Mouse (Mus musculus): ENCODE data around the gene Hectd3. TPM values are rescaled to one million over a fixed set of nuclear protein-coding genes. Genes with fewer than 3 reads are reported as not detected.
A peak's percentile ranks its signal among the peaks of the same experiment; 100 is the strongest.

Gene Hectd3
- polyA plus RNA-seq, 1 experiment: 51.9 TPM

DNA sequence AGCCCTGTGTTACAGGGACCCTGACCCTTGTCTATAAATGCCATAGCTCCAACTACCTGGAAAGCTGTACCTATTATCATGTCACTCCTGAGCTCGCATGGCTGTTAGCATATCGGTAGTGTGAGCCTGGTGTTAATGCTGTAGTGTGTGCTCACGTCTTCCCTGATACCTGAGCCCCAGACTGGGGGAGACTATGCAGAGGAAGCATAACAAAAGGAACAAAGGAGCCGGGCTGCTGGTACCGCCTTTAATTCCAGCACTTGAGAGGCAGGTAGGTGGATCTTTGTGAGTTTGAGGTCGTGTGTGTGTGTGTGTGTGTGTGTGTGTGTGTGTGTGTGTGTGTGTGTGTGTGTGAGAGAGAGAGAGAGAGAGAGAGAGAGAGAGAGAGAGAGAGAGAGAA, 5.4 kb upstream of the Hectd3 start:
- no peaks in the 10 kb centered on the region for H3K36me3 ChIP-seq (ENCODE audit: control insufficient read depth, insufficient read depth, low read length)
- TF ChIP-seq CTCF (conservative IDR thresholded peaks at IDR 0.05; ENCODE audit: insufficient read depth, insufficient read length, low read depth, low read length) (no peak), POLR2A (IDR thresholded peaks at IDR 0.05; ENCODE audit: low read depth, low read length) (no peak)
- DNase-seq: no peak
- no peaks in the 10 kb centered on the region for H3K27me3 ChIP-seq (replicated peaks; ENCODE audit: control insufficient read depth, insufficient read depth, low read length)
- 73% methylated on average over 6 of the region's 6 CpGs for WGBS
- H3K27ac ChIP-seq (ENCODE audit: insufficient read depth, low read depth, low read length): no peak overlapping the region
- H3K4me3 ChIP-seq (ENCODE audit: insufficient read depth, low read depth, low read length): no peak overlapping the region
- H3K4me1 ChIP-seq (ENCODE audit: control insufficient read depth, insufficient read depth, low read length): peaks cover 7% of the 10 kb centered on the region; the same call in 1 of the 2 replicates

DNA sequence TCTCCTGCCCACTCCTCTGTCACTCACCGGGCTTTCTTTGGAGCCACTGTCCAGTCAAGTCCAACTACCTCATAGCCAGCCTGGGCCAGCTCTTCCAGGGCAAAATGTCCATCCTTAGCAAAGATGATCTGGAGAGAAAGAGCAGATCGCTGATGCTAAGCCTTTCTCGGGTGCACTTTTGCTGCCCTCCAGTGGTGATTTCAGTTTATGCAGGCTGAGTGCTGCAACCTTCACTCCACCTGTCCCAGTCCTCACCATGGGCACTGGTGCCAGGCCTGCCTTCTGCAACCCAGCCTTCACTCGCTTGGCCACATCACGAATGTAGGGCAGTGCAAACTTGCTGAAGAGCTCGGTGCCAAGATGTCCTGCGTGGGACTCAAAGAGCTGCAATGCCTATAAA, 3.8 kb upstream of the Hectd3 start:
- Histone ChIP-seq H3K27me3 (replicated peaks; ENCODE audit: control insufficient read depth, insufficient read depth, low read length) (no peaks in the 10 kb centered on the region), H3K36me3 (ENCODE audit: control insufficient read depth, insufficient read depth, low read length) (no peaks in the 10 kb centered on the region), H3K4me1 (ENCODE audit: control insufficient read depth, insufficient read depth, low read length) (peaks cover 13% of the 10 kb centered on the region; the same call in 1 of the 2 replicates), H3K27ac (ENCODE audit: insufficient read depth, low read depth, low read length) (no peak overlapping the region), H3K4me3 (ENCODE audit: insufficient read depth, low read depth, low read length) (no peak overlapping the region)
- 5% methylated on average over 7 of the region's 7 CpGs for WGBS
- DNase-seq: peak; percentile 86
- TF ChIP-seq POLR2A (IDR thresholded peaks at IDR 0.05; ENCODE audit: low read depth, low read length) (no peak), CTCF (conservative IDR thresholded peaks at IDR 0.05; ENCODE audit: insufficient read depth, insufficient read length, low read depth, low read length) (peak; percentile 95)

DNA sequence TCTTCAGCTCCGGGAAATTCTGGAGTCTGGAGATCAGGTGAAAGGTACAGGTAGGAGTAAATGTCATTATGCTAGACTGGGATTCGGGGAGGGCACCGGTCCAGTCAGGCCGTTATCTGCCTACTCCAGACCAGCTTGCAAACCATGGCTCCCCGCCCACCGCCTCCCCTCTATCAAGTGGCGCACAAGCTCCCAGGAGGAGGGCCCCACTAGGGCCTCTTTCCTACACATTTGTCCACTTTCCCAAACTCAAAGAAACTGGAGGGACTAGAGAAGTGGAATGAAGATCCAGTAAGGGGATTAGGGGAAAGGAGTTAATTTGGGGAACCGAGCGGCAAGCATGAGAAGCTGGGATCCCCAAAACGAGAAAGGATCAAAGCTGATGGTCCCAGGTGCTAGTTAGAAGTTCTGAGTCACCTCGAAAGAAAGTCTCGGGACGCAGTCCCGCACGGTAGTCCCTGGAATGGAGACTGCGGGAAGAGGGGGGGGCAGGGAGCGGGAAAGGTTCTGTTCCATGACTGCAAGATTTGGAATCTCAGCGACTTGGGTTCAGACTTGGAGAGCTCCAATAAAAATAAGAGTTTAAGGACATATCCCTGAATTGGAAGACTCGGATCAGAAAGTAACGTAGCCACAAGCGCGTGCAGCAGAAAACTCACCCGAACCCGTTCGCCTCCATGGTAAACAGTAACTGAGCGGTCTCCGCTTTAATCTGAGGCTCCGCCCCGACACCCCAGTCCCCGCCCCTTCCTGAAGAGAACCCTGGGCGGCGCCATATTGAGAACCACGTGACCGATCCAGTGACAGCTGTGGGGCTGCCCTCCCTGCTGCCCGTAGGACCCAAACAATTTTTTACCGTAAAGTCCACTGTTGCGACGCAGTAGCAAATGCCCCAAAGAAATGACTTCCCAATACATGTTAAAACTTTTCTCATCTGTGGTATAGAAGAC, 1.2 kb upstream of the Hectd3 start, which contains the start of gene Urod:
Gene Urod (minus strand): TSS at position 742 of the 950 bp plus-strand sequence.
- H3K4me3 ChIP-seq (ENCODE audit: insufficient read depth, low read depth, low read length): peak within 1 kb of the TSS; percentile 96
- no peak for TF ChIP-seq POLR2A (IDR thresholded peaks at IDR 0.05; ENCODE audit: low read depth, low read length)
- TF ChIP-seq CTCF (conservative IDR thresholded peaks at IDR 0.05; ENCODE audit: insufficient read depth, insufficient read length, low read depth, low read length): no peak
- no peaks in the 10 kb centered on the region for H3K27me3 ChIP-seq (replicated peaks; ENCODE audit: control insufficient read depth, insufficient read depth, low read length)
- DNase-seq: peak; percentile 98
- peaks cover 13% of the 10 kb centered on the region; the same call in 1 of the 2 replicates for H3K4me1 ChIP-seq (ENCODE audit: control insufficient read depth, insufficient read depth, low read length)
- no peaks in the 10 kb centered on the region for H3K36me3 ChIP-seq (ENCODE audit: control insufficient read depth, insufficient read depth, low read length)
- peak within 1 kb of the TSS; percentile 84 for H3K27ac ChIP-seq (ENCODE audit: insufficient read depth, low read depth, low read length)
- under 1% methylated on average over 38 of the region's 38 CpGs for WGBS

- Histone ChIP-seq H3K27ac (ENCODE audit: insufficient read depth, low read depth, low read length) (peak overlapping the region; percentile 84), H3K4me1 (ENCODE audit: control insufficient read depth, insufficient read depth, low read length) (peaks cover 13% of the 10 kb centered on the region; the same call in 1 of the 2 replicates), H3K27me3 (replicated peaks; ENCODE audit: control insufficient read depth, insufficient read depth, low read length) (no peaks in the 10 kb centered on the region), H3K36me3 (ENCODE audit: control insufficient read depth, insufficient read depth, low read length) (no peaks in the 10 kb centered on the region), H3K4me3 (ENCODE audit: insufficient read depth, low read depth, low read length) (peak overlapping the region; percentile 96)
- no peak for TF ChIP-seq POLR2A (IDR thresholded peaks at IDR 0.05; ENCODE audit: low read depth, low read length)
- peak; percentile 62 for TF ChIP-seq CTCF (conservative IDR thresholded peaks at IDR 0.05; ENCODE audit: insufficient read depth, insufficient read length, low read depth, low read length)
- peak; percentile 90 for DNase-seq
- under 1% methylated on average over 16 of the region's 16 CpGs for WGBS
These were observed 650 bp downstream of the Hectd3 start for GRCm38 (mm10) chr4:116995798-116996135.

DNA sequence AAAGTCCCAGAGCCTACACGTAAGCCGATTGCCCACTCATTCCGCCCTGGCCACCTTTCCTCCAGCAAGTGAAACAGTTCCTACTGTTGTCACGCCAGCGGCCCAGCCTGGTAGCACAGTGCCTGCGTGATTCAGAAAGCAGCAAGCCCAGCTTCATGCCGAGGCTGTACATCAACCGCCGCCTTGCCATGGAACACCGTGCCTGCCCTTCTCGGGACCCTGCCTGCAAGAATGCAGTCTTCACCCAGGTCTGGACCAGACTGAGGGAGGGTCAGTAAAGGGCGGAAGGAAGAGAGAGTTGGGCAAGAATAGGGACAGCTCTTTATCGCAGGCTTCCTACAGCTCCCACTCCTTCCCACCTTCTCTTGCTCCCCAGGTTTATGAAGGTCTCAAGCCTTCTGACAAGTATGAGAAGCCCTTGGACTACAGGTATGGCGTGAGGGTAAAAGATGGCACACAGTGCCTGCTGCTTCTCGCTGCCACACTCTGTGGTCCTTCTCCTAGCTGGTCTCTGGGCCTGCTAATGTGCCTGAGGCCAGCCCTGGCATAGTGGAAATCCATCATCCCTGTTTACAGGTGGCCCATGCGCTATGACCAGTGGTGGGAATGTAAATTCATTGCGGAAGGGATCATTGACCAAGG, 4.5 kb downstream of the Hectd3 start:
- no peaks in the 10 kb centered on the region for H3K27me3 ChIP-seq (replicated peaks; ENCODE audit: control insufficient read depth, insufficient read depth, low read length)
- peaks cover 6% of the 10 kb centered on the region; the same call in 1 of the 2 replicates for H3K4me1 ChIP-seq (ENCODE audit: control insufficient read depth, insufficient read depth, low read length)
- no peak overlapping the region for H3K4me3 ChIP-seq (ENCODE audit: insufficient read depth, low read depth, low read length)
- TF ChIP-seq CTCF (conservative IDR thresholded peaks at IDR 0.05; ENCODE audit: insufficient read depth, insufficient read length, low read depth, low read length): no peak
- no peak for TF ChIP-seq POLR2A (IDR thresholded peaks at IDR 0.05; ENCODE audit: low read depth, low read length)
- no peaks in the 10 kb centered on the region for H3K36me3 ChIP-seq (ENCODE audit: control insufficient read depth, insufficient read depth, low read length)
- no peak for DNase-seq
- WGBS: 95% methylated on average over 17 of the region's 17 CpGs
- H3K27ac ChIP-seq (ENCODE audit: insufficient read depth, low read depth, low read length): no peak overlapping the region

DNA sequence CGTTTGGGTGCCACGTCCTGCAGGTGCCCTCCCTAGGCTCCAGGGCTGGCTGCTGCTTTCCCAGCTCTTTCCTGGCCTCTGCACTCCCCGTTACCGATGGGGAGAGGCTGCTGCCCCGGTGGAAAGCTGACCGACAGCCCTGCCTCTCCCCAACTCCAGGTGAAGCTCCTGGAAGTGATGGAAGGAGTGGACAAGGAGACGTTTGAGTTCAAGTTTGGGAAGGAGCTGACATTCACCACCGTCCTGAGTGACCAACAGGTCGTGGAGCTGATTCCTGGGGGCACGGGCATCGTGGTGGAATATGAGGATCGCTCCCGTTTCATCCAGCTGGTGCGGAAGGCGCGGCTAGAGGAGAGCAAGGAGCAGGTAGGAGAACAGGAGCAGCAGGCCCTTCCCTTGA, 6.8 kb downstream of the Hectd3 start:
- Histone ChIP-seq H3K36me3 (ENCODE audit: control insufficient read depth, insufficient read depth, low read length) (no peaks in the 10 kb centered on the region), H3K27ac (ENCODE audit: insufficient read depth, low read depth, low read length) (no peak overlapping the region), H3K4me3 (ENCODE audit: insufficient read depth, low read depth, low read length) (no peak overlapping the region), H3K4me1 (ENCODE audit: control insufficient read depth, insufficient read depth, low read length) (no peaks in the 10 kb centered on the region), H3K27me3 (replicated peaks; ENCODE audit: control insufficient read depth, insufficient read depth, low read length) (no peaks in the 10 kb centered on the region)
- DNase-seq: no peak
- WGBS: 92% methylated on average over 16 of the region's 16 CpGs
- TF ChIP-seq CTCF (conservative IDR thresholded peaks at IDR 0.05; ENCODE audit: insufficient read depth, insufficient read length, low read depth, low read length): no peak
- TF ChIP-seq POLR2A (IDR thresholded peaks at IDR 0.05; ENCODE audit: low read depth, low read length): no peak
